Mouse (Mus musculus) frontal cortex, adult 2 months (tissue): Measurements from ENCODE around the gene AI597479. TPM values are rescaled to one million over a fixed set of nuclear protein-coding genes. Genes with fewer than 3 reads are reported as not detected.

Experiments used
- DNase-seq, 2 experiments: peaks; one replicate each; pipeline ENCODE4 v3.0.0; 2022; ENCODE audit warnings: low spot score in 1 of 2; ENCODE audit errors: extremely low spot score in 1 of 2
- polyA plus RNA-seq: library from polyadenylated mRNA; depleted of rRNA; stranded (reverse); fragments of >200 nt; gene quantifications from 2 replicates; pipeline ENCODE4 v1.2.3, GENCODE M21; 2012; rRNA removed

Gene AI597479
- polyA plus RNA-seq, 1 experiment: 23.8 TPM

- DNase-seq: no peak
Observed at GRCm38 (mm10) chr1:43154491-43154890, 56.0 kb downstream of the AI597479 start.

- DNase-seq: no peak
Observed at GRCm38 (mm10) chr1:43157907-43158306, 59.4 kb downstream of the AI597479 start.

DNA sequence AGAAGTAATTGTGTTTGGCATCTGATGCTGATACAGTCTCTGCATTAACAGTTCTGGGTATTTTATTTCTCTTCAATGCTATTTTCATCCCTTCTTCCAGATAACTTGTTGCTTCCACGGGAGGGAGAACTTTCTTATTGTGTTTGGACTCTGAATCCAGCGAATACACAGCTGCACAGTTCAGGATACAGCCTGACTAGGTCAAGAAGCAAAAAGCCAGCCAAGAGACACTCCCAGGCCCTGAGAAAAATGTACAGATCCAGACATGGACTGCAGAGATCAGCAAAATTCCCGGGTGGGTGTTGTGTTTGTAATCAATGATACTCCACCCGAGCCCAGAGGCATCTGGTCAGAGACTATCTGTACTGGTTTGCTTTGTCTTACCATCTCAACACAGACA, 60.9 kb downstream of the AI597479 start:
- DNase-seq: no peak

GRCm38 (mm10) chr1:43162394-43162793, 63.9 kb downstream of the AI597479 start:
- DNase-seq: no peak

DNA sequence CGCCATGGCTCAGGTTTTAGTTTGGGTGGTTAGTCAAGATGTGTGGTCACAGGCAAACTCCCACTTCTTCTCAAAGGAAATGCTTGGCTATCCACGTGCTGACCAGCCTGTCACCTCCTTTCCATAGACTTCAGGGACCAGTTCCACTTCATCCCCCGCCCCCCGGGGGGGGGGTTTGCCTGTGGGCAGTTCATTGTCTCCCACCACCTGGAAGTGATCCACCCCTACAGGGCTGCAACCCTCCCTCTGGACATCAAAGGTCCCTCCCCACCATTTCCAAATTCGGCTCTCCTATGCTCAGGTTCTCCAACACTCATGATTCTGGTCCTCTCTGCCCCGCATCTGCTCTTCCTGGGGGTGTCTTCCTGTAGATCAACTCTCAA, 64.6 kb downstream of the AI597479 start:
- DNase-seq: no peak

DNA sequence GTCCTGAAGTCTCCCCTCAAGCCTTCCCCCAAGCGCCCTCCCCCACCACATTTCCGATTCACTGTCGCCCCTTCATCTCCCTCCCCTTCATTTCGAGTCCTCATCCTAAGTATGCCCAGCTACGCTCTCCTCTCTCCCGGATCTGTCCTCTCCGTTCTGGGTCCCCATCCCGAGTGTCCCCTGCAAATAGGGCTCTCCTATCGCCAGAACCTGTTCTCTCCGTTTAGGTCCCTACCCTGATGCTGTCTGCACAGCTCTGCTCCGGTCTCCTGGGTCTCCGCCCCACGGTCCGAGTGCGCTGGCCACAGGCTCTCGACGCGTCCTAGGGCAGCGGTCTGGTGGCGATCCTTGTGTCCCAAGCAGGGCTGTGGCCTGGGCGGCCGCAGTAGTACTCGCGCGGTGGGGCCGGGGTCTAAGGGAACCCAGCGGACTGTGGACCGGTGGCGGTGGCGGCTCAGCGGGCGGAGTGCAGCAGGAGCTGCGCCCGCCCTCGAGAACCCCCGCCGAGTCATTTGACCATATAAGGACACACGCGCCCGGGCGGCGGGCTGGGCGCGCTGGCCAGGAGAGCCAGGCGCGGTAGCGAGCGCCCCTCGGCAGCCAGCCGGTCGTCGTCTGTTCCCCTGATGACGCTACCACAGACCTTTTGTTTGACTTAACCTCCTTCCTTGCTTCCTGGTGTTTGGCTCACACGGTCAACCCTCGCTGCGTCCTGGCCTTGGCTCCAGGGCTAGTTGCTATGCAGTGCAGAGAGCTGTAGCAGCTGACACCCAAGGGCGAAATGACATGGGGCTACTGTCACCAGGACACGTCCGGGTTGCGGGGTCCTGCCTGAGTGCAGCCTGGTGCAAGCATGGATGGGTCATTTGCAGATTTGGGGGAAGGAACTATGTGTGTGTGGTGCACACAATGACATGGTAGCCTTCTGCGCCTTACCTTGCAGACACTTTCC, 65.2 kb downstream of the AI597479 start:
- DNase-seq: peak in 1 of 2 experiments; percentile 68

- DNase-seq: no peak
Observed at GRCm38 (mm10) chr1:43164582-43164981, 66.1 kb downstream of the AI597479 start.

Other genes starting within 250 kb of the AI597479 start
- gene Mrps9, start 247.5 kb upstream of the AI597479 start, polyA plus RNA-seq: 56.2 and 57.1 TPM in 2 replicates
- gene Gpr45, start 145.8 kb upstream of the AI597479 start, polyA plus RNA-seq: 9.7 and 12.4 TPM in 2 replicates
- 34.4 and 36.7 TPM in 2 replicates for gene Tgfbrap1, start 73 bp upstream of the AI597479 start, polyA plus RNA-seq
- gene Fhl2, start 98.3 kb downstream of the AI597479 start, polyA plus RNA-seq: 73.6 and 80.4 TPM in 2 replicates